Mouse (Mus musculus): Measurements from ENCODE around the gene Camkmt.

Gene Camkmt

GRCm38 (mm10) chr17:85309046-85309445 lies 218.7 kb downstream of the Camkmt start:
- no peak for DNase-seq

- no peak for DNase-seq
Measured at GRCm38 (mm10) chr17:85311348-85311747, 221.0 kb downstream of the Camkmt start.

GRCm38 (mm10) chr17:85318401-85318800 lies 228.0 kb downstream of the Camkmt start:
- DNase-seq, result no peak

GRCm38 (mm10) chr17:85319779-85320300 lies 229.5 kb downstream of the Camkmt start:
- peak; percentile 36 for DNase-seq

DNA sequence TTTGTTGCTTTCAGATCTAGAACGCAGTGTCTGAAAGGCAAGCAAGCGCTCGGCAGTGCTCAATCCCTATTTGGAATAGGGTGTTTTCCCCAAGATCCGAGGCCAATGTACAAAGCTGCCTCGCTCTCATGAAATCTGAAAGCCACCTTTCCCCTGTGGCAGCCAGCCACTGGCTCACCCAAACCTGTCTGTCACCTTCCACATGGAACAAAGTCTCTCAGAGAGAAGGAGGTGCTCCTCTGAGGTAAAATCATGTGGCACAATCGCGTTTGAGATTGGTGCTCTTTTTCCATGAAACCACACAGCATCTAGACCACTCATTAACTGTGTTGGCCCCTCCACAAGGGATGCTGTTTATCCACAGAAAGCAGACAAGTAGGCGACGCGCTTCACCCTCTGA lies 238.5 kb downstream of the Camkmt start:
- DNase-seq, result no peak

DNA sequence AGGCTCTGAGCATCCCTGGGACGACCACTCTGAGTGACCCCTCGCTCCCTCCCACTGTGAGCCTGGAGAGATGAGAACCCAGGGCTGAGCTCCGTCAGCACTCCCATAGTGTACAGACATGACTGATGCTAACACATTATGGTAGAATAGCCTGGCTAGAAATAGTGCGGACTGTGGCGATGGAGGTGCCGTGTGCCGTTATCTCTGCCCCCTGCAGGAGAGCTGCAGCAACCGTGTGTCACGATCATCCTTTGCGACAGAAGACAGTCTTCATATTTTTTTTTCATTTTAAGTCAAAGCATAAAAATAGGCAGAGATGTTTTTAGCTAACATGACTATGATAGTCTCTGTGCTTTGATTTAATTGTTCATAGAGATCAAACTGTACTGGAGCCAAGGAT lies 245.1 kb downstream of the Camkmt start:
- DNase-seq, result no peak

DNA sequence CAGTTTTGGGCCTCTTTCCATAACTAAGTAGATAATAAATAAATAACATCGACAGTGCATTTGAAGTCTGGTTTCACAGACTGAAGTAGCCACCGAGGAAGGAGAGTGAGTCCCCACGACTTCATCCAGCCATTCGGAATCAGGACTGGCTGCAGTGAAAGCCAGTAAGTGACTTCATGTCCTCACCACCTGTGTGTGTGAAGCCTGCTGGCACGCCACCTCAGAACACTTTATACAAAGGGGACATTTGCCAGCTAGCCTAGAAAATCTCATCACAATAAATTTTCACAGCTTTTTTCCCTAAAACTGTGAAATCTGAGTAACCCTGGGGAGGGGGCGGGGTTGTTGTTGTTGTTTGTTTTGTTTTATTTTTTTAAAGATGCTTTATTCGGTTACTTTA lies 247.3 kb downstream of the Camkmt start:
- DNase-seq, result no peak

GRCm38 (mm10) chr17:85341134-85341700 lies 250.9 kb downstream of the Camkmt start:
- peak; percentile 85 for DNase-seq

GRCm38 (mm10) chr17:85342471-85342870 lies 252.1 kb downstream of the Camkmt start:
- no peak for DNase-seq

- DNase-seq, result no peak
Measured at GRCm38 (mm10) chr17:85343435-85343834, 253.1 kb downstream of the Camkmt start.

DNA sequence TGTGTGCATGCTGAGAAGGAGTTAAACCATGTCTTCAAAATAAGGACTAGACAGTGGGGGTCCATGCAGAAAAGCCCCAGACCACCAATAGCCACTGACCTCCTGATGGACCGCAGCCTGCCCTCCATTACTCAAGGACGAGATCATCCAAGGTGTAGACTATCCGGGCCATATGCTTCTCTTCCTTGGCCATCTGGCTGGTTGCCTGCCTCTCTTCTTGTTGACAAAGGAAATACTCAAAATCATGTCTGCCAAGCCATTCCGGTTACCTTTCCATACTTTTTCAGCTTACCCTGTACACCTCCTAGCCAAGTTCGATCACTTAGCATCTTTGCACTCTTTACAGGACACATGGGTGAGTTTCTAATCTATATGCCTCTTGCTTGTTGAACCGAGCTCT lies 256.3 kb downstream of the Camkmt start:
- DNase-seq, result no peak

- DNase-seq, result peak; percentile 56
Measured at GRCm38 (mm10) chr17:85349331-85349935, 259.1 kb downstream of the Camkmt start.

- DNase-seq, result no peak
Measured at GRCm38 (mm10) chr17:85351301-85351700, 260.9 kb downstream of the Camkmt start.

GRCm38 (mm10) chr17:85352731-85353130 lies 262.4 kb downstream of the Camkmt start:
- no peak for DNase-seq

GRCm38 (mm10) chr17:85353191-85353590 lies 262.8 kb downstream of the Camkmt start:
- DNase-seq, result no peak

GRCm38 (mm10) chr17:85353636-85354035 lies 263.3 kb downstream of the Camkmt start:
- no peak for DNase-seq

DNA sequence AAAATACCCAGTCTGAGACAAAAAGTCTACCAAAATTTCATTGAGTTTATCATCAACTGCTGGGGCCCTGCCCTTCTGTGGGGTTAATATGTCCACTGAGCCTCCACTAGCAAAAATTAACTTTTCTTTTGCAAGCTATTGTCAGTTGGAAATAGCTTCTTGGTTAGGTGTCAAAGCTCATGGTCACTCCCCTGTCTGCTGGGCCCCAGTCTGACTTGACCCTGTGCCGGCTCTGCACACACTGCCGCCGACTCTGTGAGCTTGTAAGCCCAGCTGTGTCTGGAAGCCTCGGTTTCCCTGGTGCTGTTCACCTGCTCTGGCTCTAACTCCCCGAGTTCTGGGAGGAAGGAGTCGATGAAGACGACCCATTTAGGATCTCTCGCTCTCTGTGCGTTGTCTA lies 265.0 kb downstream of the Camkmt start:
- DNase-seq, result no peak

GRCm38 (mm10) chr17:85361006-85361405 lies 270.7 kb downstream of the Camkmt start:
- no peak for DNase-seq

DNA sequence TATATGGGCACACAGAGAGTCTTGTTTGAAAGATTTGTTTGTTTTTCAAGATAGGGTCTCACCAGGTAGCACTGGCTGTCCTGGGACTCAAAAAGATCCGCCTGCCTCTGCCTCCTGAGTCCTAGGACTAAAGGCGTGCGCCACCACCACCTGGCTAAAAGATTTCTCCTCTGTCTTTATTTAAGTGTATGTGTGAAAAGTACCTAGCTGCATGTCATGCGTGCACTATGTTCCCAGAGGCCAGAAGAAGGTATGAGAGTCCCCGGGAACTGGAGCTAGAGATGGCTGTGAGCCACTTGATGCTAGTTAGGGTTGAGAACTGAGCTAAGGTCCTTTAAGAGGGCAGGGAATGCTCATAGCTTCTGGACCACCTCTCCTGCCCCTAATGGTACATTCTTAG lies 277.0 kb downstream of the Camkmt start:
- no peak for DNase-seq

DNA sequence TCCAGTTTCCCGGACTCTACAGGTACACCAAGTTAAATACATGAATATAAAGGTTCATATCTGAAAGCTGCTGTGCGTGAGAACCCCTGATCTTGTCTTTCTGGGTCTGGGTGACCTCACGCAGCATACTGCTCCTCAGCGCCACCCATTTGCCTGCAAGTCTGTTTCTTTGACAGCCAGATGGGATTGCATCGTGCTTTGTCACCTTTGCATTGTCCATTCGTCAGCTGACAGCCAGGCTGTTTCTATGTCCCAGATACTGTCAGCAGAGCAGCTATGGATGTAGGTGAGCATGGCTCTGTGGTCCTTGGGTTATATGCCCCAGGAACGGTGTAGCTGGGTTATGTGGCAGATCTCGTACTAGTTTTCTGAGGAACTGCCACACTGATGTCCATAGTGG lies 278.4 kb downstream of the Camkmt start:
- DNase-seq, result no peak

DNA sequence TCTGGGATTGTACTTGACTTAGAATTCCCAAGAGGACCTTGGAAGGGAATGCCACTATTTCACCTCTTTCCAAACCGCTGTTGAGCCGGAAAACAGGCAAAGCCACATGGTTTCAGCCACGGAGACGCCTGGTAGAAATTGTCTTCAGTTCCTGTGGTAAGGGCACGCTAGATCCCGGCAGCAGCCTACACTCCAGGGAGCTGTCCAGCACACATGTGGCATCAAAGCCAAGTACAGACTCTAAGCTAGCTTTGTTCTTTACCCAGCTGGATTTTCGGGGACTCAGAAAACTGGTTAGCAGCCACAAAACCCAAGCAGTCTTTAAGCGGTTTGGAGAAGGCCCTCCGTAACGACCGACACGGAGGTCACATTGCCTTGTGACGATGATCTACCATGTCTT lies 281.7 kb downstream of the Camkmt start:
- DNase-seq, result no peak

- no peak for DNase-seq
Measured at GRCm38 (mm10) chr17:85372523-85372922, 282.2 kb downstream of the Camkmt start.

GRCm38 (mm10) chr17:85374100-85374833 lies 283.9 kb downstream of the Camkmt start:
- DNase-seq, result peak; percentile 67

DNA sequence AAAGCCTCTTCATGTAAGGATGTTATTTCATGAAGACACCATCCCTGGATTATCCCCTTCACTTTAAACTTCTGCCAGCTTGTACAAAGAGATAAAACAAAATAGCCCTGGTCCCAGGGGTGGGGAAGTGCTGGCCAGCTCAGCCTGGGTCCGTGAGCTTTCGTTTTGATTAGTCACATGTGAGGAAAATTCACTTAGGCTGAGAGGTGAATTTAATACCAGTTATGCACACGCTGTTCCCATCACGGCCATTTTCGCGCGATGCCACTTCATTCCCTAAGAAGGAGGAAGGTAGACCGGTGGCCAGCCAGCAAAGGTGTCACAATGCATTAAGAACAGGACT lies 284.5 kb downstream of the Camkmt start:
- peak; percentile 76 for DNase-seq
